Mouse (Mus musculus) adrenal gland, adult 2 months (tissue): Measurements from ENCODE around the gene Cyp46a1. TPM values are rescaled to one million over a fixed set of nuclear protein-coding genes. Genes with fewer than 3 reads are reported as not detected.

ENCODE experiments used
- DNase-seq: peaks from one replicate; pipeline ENCODE4 v3.0.0; 2021
- polyA plus RNA-seq: library from polyadenylated mRNA; depleted of rRNA; stranded (reverse); fragments of >200 nt; gene quantifications from 2 replicates; pipeline ENCODE4 v1.2.3, GENCODE M21; 2012; rRNA removed
- total RNA-seq, 2 experiments: library from RNA; stranded (reverse); gene quantifications; 2 replicates each; pipeline ENCODE4 v1.2.3; 2021

Cyp46a1 gene
- total and polyA plus RNA-seq, 3 experiments, result 1.0 to 7.5 (median 1.6) TPM

DNA sequence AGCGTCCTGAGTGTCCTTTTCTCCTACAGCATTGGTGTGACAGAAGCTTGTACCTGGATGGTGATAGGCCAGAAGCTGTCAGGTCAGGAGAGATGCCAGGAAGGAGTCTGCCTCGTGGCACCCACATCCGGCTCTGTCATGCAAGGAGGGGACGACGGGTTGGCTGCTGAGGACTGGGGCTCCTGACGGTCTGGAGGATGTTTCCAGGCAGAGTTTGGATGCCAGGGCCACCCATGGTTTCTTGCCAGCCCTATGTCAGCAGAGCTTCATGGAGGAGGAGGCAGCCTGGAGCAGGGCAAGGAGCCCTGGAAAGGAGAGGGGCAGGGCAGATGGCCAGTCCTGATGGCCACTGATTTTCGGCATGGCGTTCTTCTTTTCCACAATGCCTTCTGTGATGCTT lies 65.0 kb downstream of the Cyp46a1 start:
- no peak for DNase-seq

DNA sequence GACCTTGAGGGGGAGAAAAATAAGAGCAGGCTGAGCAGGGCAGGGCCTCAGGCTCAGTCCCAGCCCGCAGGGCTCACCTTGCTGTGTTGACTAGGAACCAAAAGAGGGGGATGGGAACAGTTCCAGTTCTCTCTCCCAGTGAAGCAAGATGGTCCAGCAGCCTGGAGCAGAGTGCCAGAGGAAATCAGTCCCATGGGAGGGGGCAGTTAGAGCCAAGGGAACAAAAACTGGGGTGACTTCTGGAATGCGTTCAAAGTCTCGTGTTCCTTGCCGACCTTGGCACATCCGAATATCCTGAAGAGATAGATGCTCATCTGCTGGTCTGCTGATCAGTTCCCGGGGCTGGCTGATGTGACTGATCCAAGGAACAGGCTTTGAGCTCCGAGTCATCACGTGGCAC lies 66.8 kb downstream of the Cyp46a1 start:
- DNase-seq, result no peak

GRCm38 (mm10) chr12:108403957-108404356 lies 69.8 kb downstream of the Cyp46a1 start:
- peak; percentile 76 for DNase-seq

DNA sequence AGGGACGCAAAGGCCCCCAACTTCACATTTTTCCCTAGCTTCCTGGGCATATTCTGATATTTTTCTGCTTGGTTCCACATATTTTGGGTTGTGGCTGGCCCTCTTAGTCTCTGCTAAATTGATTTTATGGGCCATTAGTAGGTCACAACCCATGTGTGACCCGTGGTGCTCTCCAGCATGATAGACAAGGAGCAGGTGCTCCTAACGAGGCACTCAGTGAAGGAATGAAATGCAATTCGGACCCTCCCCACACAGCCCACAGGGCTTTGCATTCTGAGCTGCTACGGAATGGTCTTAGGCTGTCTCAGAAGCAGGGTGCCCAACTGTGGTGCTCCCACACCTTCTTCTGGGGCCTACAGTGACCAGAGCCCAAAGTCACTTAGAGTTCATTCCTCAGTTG lies 74.9 kb downstream of the Cyp46a1 start:
- DNase-seq, result no peak

- no peak for DNase-seq
These were observed 76.4 kb downstream of the Cyp46a1 start for GRCm38 (mm10) chr12:108410416-108411208.

Other genes starting within 250 kb of the Cyp46a1 start
- 100 to 1,000 TPM; 109 to 117 TPM for gene Setd3, start 155.1 kb upstream of the Cyp46a1 start, total RNA-seq
- gene Setd3, start 155.1 kb upstream of the Cyp46a1 start, polyA plus RNA-seq, result 9.2 and 11.0 TPM in 2 replicates
- gene Ccnk, start 154.8 kb upstream of the Cyp46a1 start, total RNA-seq, result 10 to 100 TPM; 23.7 to 37.6 TPM
- gene Ccnk, start 154.8 kb upstream of the Cyp46a1 start, polyA plus RNA-seq, result 8.1 and 8.7 TPM in 2 replicates
- gene Ccdc85c, start 59.0 kb upstream of the Cyp46a1 start, total RNA-seq, result 10 to 100 TPM; 19.0 to 26.9 TPM
- gene Ccdc85c, start 59.0 kb upstream of the Cyp46a1 start, polyA plus RNA-seq, result 35.3 and 38.0 TPM in 2 replicates
- under 1 TPM; 0.69 to 0.76 TPM for gene Hhipl1, start 28.1 kb upstream of the Cyp46a1 start, total RNA-seq
- 0.85 and 1.4 TPM in 2 replicates for gene Hhipl1, start 28.1 kb upstream of the Cyp46a1 start, polyA plus RNA-seq
- gene Eml1, start 36.6 kb downstream of the Cyp46a1 start, total RNA-seq, result 10 to 100 TPM; 17.5 to 29.6 TPM
- 13.3 and 13.5 TPM in 2 replicates for gene Eml1, start 36.6 kb downstream of the Cyp46a1 start, polyA plus RNA-seq
- gene Evl, start 220.3 kb downstream of the Cyp46a1 start, total RNA-seq, result 10 to 100 TPM; 39.1 to 48.5 TPM
- gene Evl, start 220.3 kb downstream of the Cyp46a1 start, polyA plus RNA-seq, result 18.6 and 27.8 TPM in 2 replicates